Mouse (Mus musculus): ENCODE results near the gene Slc35e2. TPM values are rescaled to one million over a fixed set of nuclear protein-coding genes. Genes with fewer than 3 reads are reported as not detected.

The Slc35e2 gene
- polyA plus RNA-seq, 1 experiment from 2014 or later: 7.4 TPM

GRCm38 (mm10) chr4:155578336-155579125 is 22.7 kb upstream of the Slc35e2 start:
- H3K9ac ChIP-seq: no peak overlapping the region
- WGBS: 87% methylated on average over 7 of the region's 7 CpGs
- peaks cover 65% of the 10 kb centered on the region for H3K36me3 ChIP-seq
- no peaks in the 10 kb centered on the region for H3K27me3 ChIP-seq
- no peak overlapping the region for H3K27ac ChIP-seq
- no peaks in the 10 kb centered on the region for H3K9me3 ChIP-seq
- no peak for ATAC-seq (ENCODE audit: insufficient number of reproducible peaks, low FRiP score, low TSS enrichment, low read depth)
- H3K4me1 ChIP-seq: no peaks in the 10 kb centered on the region
- no peak overlapping the region for H3K4me2 ChIP-seq
- no peak overlapping the region for H3K4me3 ChIP-seq

GRCm38 (mm10) chr4:155580420-155580819 is 20.8 kb upstream of the Slc35e2 start:
- WGBS: 37% methylated on average over 1 of the region's 1 CpGs
- H3K27me3 ChIP-seq: no peaks in the 10 kb centered on the region
- H3K9ac ChIP-seq: no peak overlapping the region
- H3K9me3 ChIP-seq: no peaks in the 10 kb centered on the region
- H3K4me3 ChIP-seq: no peak overlapping the region
- peaks cover 83% of the 10 kb centered on the region for H3K36me3 ChIP-seq
- H3K4me1 ChIP-seq: no peaks in the 10 kb centered on the region
- no peak overlapping the region for H3K27ac ChIP-seq
- no peak overlapping the region for H3K4me2 ChIP-seq
- no peak for ATAC-seq (ENCODE audit: insufficient number of reproducible peaks, low FRiP score, low TSS enrichment, low read depth)

- H3K9me3 ChIP-seq: no peaks in the 10 kb centered on the region
- 92% methylated on average over 6 of the region's 6 CpGs for WGBS
- H3K4me3 ChIP-seq: no peak overlapping the region
- H3K4me2 ChIP-seq: no peak overlapping the region
- no peak overlapping the region; the same call in 1 of the 2 replicates for H3K27ac ChIP-seq
- no peaks in the 10 kb centered on the region for H3K4me1 ChIP-seq
- H3K36me3 ChIP-seq: peaks cover 89% of the 10 kb centered on the region
- ATAC-seq (ENCODE audit: insufficient number of reproducible peaks, low FRiP score, low TSS enrichment, low read depth): no peak
- H3K27me3 ChIP-seq: no peaks in the 10 kb centered on the region
- no peak overlapping the region for H3K9ac ChIP-seq
Measured at GRCm38 (mm10) chr4:155582279-155582905, 18.8 kb upstream of the Slc35e2 start.

GRCm38 (mm10) chr4:155589356-155589755 is 11.9 kb upstream of the Slc35e2 start:
- Histone ChIP-seq H3K4me2 (no peak overlapping the region), H3K27me3 (no peaks in the 10 kb centered on the region), H3K9ac (no peak overlapping the region), H3K27ac (no peak overlapping the region), H3K4me3 (no peak overlapping the region), H3K9me3 (no peaks in the 10 kb centered on the region), H3K36me3 (peaks cover 68% of the 10 kb centered on the region), H3K4me1 (no peaks in the 10 kb centered on the region)
- 91% methylated on average over 5 of the region's 5 CpGs for WGBS
- no peak for ATAC-seq (ENCODE audit: insufficient number of reproducible peaks, low FRiP score, low TSS enrichment, low read depth)

- no peak for ATAC-seq (ENCODE audit: insufficient number of reproducible peaks, low FRiP score, low TSS enrichment, low read depth)
- no peaks in the 10 kb centered on the region for H3K4me1 ChIP-seq
Measured at GRCm38 (mm10) chr4:155591012-155591719, 10.1 kb upstream of the Slc35e2 start.

GRCm38 (mm10) chr4:155593780-155594179 is 7.4 kb upstream of the Slc35e2 start:
- H3K27me3 ChIP-seq: no peaks in the 10 kb centered on the region
- ATAC-seq (ENCODE audit: insufficient number of reproducible peaks, low FRiP score, low TSS enrichment, low read depth): no peak
- H3K36me3 ChIP-seq: peaks cover 24% of the 10 kb centered on the region
- no peak overlapping the region for H3K9ac ChIP-seq
- H3K4me2 ChIP-seq: no peak overlapping the region
- no peak overlapping the region for H3K27ac ChIP-seq
- no peaks in the 10 kb centered on the region for H3K9me3 ChIP-seq
- no peak overlapping the region for H3K4me3 ChIP-seq
- WGBS: 55% methylated on average over 1 of the region's 1 CpGs
- H3K4me1 ChIP-seq: 0 out of 2 replicates have a peak, but pooled peaks cover 1% of the 10 kb centered on the region

More at GRCm38 (mm10) chr4:155591012-155591719, 10.1 kb upstream of the Slc35e2 start:
- H3K27ac ChIP-seq: no peak overlapping the region
- H3K4me2 ChIP-seq: no peak overlapping the region
- peaks cover 50% of the 10 kb centered on the region for H3K36me3 ChIP-seq
- no peak overlapping the region for H3K9ac ChIP-seq
- no peak overlapping the region for H3K4me3 ChIP-seq
- no peaks in the 10 kb centered on the region for H3K27me3 ChIP-seq
- 85% methylated on average over 7 of the region's 7 CpGs for WGBS
- no peaks in the 10 kb centered on the region for H3K9me3 ChIP-seq

GRCm38 (mm10) chr4:155595777-155596176 is 5.4 kb upstream of the Slc35e2 start:
- no peak overlapping the region for H3K9ac ChIP-seq
- no peaks in the 10 kb centered on the region for H3K9me3 ChIP-seq
- H3K27me3 ChIP-seq: no peaks in the 10 kb centered on the region
- H3K4me2 ChIP-seq: no peak overlapping the region
- H3K4me1 ChIP-seq: 0 out of 2 replicates have a peak, but pooled peaks cover 2% of the 10 kb centered on the region
- H3K27ac ChIP-seq: no peak overlapping the region
- peaks cover 5% of the 10 kb centered on the region; the same call in 1 of the 2 replicates for H3K36me3 ChIP-seq
- WGBS: 82% methylated on average over 3 of the region's 3 CpGs
- no peak overlapping the region for H3K4me3 ChIP-seq
- no peak for ATAC-seq (ENCODE audit: insufficient number of reproducible peaks, low FRiP score, low TSS enrichment, low read depth)

- no peaks in the 10 kb centered on the region for H3K9me3 ChIP-seq
- no peak overlapping the region for H3K4me2 ChIP-seq
- no peak overlapping the region for H3K9ac ChIP-seq
- WGBS: 85% methylated on average over 5 of the region's 5 CpGs
- H3K27me3 ChIP-seq: no peaks in the 10 kb centered on the region
- no peak overlapping the region for H3K27ac ChIP-seq
- H3K4me1 ChIP-seq: 0 out of 2 replicates have a peak, but pooled peaks cover 2% of the 10 kb centered on the region
- H3K4me3 ChIP-seq: no peak overlapping the region
- ATAC-seq (ENCODE audit: insufficient number of reproducible peaks, low FRiP score, low TSS enrichment, low read depth): no peak
- no peaks in the 10 kb centered on the region for H3K36me3 ChIP-seq
Measured at GRCm38 (mm10) chr4:155596606-155597005, 4.6 kb upstream of the Slc35e2 start.

GRCm38 (mm10) chr4:155598536-155598935 is 2.7 kb upstream of the Slc35e2 start:
- no peak overlapping the region for H3K4me2 ChIP-seq
- H3K36me3 ChIP-seq: peaks cover 4% of the 10 kb centered on the region; the same call in 1 of the 2 replicates
- H3K4me3 ChIP-seq: no peak overlapping the region
- no peak overlapping the region for H3K9ac ChIP-seq
- no peaks in the 10 kb centered on the region for H3K27me3 ChIP-seq
- H3K9me3 ChIP-seq: no peaks in the 10 kb centered on the region
- WGBS: 21% methylated on average over 20 of the region's 20 CpGs
- no peak for ATAC-seq (ENCODE audit: insufficient number of reproducible peaks, low FRiP score, low TSS enrichment, low read depth)
- peaks cover 12% of the 10 kb centered on the region for H3K4me1 ChIP-seq
- no peak overlapping the region for H3K27ac ChIP-seq

GRCm38 (mm10) chr4:155599901-155600825 is 1.1 kb upstream of the Slc35e2 start:
- Histone ChIP-seq H3K27me3 (no peaks in the 10 kb centered on the region), H3K4me2 (peak overlapping the region; percentile 88), H3K4me3 (peak overlapping the region; percentile 98), H3K9me3 (no peaks in the 10 kb centered on the region), H3K36me3 (peaks cover 7% of the 10 kb centered on the region; the same call in 1 of the 2 replicates), H3K27ac (no peak overlapping the region), H3K4me1 (peaks cover 12% of the 10 kb centered on the region), H3K9ac (no peak overlapping the region)
- no peak for ATAC-seq (ENCODE audit: insufficient number of reproducible peaks, low FRiP score, low TSS enrichment, low read depth)
- WGBS: 82% methylated on average over 11 of the region's 11 CpGs

- WGBS: 2% methylated on average over 31 of the region's 31 CpGs
- peaks cover 12% of the 10 kb centered on the region for H3K4me1 ChIP-seq
- H3K27me3 ChIP-seq: no peaks in the 10 kb centered on the region
- H3K4me2 ChIP-seq: peak overlapping the region; percentile 88
- H3K36me3 ChIP-seq: peaks cover 14% of the 10 kb centered on the region
- peak overlapping the region; percentile 100 for H3K27ac ChIP-seq
- peak; percentile 16; the same call in 1 of the 2 replicates for ATAC-seq (ENCODE audit: insufficient number of reproducible peaks, low FRiP score, low TSS enrichment, low read depth)
- H3K9ac ChIP-seq: peak overlapping the region; percentile 92
- no peaks in the 10 kb centered on the region for H3K9me3 ChIP-seq
- H3K4me3 ChIP-seq: peak overlapping the region; percentile 98
Measured at GRCm38 (mm10) chr4:155601997-155602456, 811 bp downstream of the Slc35e2 start.

All from limb, embryonic 15.5 days (tissue).